Mouse (Mus musculus) liver, postnatal 0 days (tissue): ENCODE measurements around the gene Gm7534. TPM values are rescaled to one million over a fixed set of nuclear protein-coding genes. Genes with fewer than 3 reads are reported as not detected.

Experiments
- ATAC-seq: fragments of 200-750 bp; cut with Nextera tagmentation; 2 replicates; pipeline ENCODE4 v1.8.0; 2017; ENCODE audit warnings: mild to moderate bottlenecking, moderate library complexity
- DNase-seq: peaks from one replicate; pipeline ENCODE4 v3.0.0-alpha.2; 2016
- H3K27ac ChIP-seq: fragments of 300-500 bp; sonication (generic); 2 replicates; pipeline ENCODE4 v1.5.1; 2014; ENCODE audit warnings: antibody characterized with exemption, moderate library complexity, mild to moderate bottlenecking, low read depth
- H3K27me3 ChIP-seq: fragments of 300-500 bp; sonication (generic); 2 replicates; pipeline ENCODE4 v1.6.1; 2014; ENCODE audit warnings: low read length, control low read depth, mixed read lengths; ENCODE audit not compliant: insufficient read depth
- H3K36me3 ChIP-seq: fragments of 300-500 bp; sonication (generic); replicated peaks from 2 replicates; pipeline ENCODE4 v1.6.1; 2014; ENCODE audit warnings: mild to moderate bottlenecking, control low read depth, low read length, moderate library complexity, mixed read lengths; ENCODE audit not compliant: insufficient read depth
- H3K4me1 ChIP-seq: fragments of 300-500 bp; sonication (generic); 2 replicates; pipeline ENCODE4 v1.6.1; 2014; ENCODE audit warnings: antibody characterized with exemption, mild to moderate bottlenecking, control low read depth; ENCODE audit not compliant: insufficient read depth
- H3K4me2 ChIP-seq: fragments of 300-500 bp; sonication (generic); 2 replicates; pipeline ENCODE4 v1.6.1; 2014; ENCODE audit warnings: low read depth, mild to moderate bottlenecking, low read length, moderate library complexity, mixed read lengths
- H3K4me3 ChIP-seq: fragments of 300-500 bp; sonication (generic); 2 replicates; pipeline ENCODE4 v1.5.1; 2014; ENCODE audit warnings: low read depth, low read length
- H3K9ac ChIP-seq: fragments of 300-500 bp; sonication (generic); replicated peaks from 2 replicates; pipeline ENCODE4 v1.6.1; 2014; ENCODE audit warnings: mild to moderate bottlenecking, moderate library complexity
- H3K9me3 ChIP-seq: fragments of 300-500 bp; sonication (generic); 2 replicates; pipeline ENCODE4 v1.6.1; 2016; ENCODE audit warnings: mild to moderate bottlenecking, control low read depth, low read length, mixed read lengths
- CTCF ChIP-seq: sonication (generic); IDR thresholded peaks from 2 replicates; pipeline ENCODE4 v1.5.1; 2016; ENCODE audit warnings: antibody characterized with exemption, low read depth
- EP300 ChIP-seq: IDR thresholded peaks from 2 replicates; pipeline ENCODE4 v1.6.1; 2016; ENCODE audit warnings: antibody characterized with exemption, low read depth, mild to moderate bottlenecking
- WGBS: fragments of 180-500 bp; shearing (Covaris S2); extraction: QIAGEN DNeasy Blood & Tissue Kit; methylation state at CpG from one replicate; pipeline ENCODE4 v1.1.7; 2014; ENCODE audit not compliant: insufficient replicate concordance; 5-methylcytosine and 5-hydroxymethylcytosine counted together
- polyA plus RNA-seq: library from polyadenylated mRNA; unstranded; fragments of >200 nt; fragmentation: Nextera tagmentation; extraction: Ambion mirVana; gene quantifications from 2 replicates; pipeline ENCODE4 v1.2.1, GENCODE M21; 2015

Gm7534 gene
- polyA plus RNA-seq, 1 experiment from 2014 or later = not detected

DNA sequence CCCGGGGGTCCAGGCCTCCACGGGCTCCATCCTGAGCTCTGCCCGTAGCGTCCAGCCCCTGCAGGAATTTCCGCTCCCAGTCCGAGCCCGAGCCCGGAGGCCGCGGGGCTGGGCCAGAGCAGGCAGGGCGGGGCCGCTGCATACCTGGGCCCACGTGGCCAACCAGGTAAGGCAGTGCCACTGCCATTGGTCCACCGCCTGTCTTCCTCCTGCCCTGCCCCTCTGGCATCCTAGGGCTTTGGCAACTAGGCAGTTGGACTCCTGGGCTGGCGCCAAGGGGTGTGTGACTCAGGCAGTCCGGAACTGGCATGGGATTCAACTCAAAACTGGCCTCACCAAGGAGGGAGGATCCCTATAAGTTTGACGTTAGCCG is 35.5 kb upstream of the Gm7534 start, which contains the start of gene Cnksr1:
Gene Cnksr1, minus strand, starts transcription at position 121 of the 373 bp plus-strand sequence.
- Histone ChIP-seq H3K27me3 (0 out of 2 replicates have a peak, but pooled peaks cover 3% of the 10 kb centered on the region), H3K9ac (no peak within 1 kb of the TSS), H3K4me1 (peaks cover 2% of the 10 kb centered on the region; the same call in 1 of the 2 replicates), H3K4me3 (no peak within 1 kb of the TSS; the same call in 1 of the 2 replicates), H3K27ac (no peak within 1 kb of the TSS), H3K9me3 (no peaks in the 10 kb centered on the region), H3K36me3 (no peaks in the 10 kb centered on the region), H3K4me2 (peak within 1 kb of the TSS; percentile 44)
- ATAC-seq = peak; percentile 82
- DNase-seq = peak; percentile 73
- TF ChIP-seq CTCF (no peak), EP300 (no peak)
- WGBS = 10% methylated on average over 18 of the region's 18 CpGs

DNA sequence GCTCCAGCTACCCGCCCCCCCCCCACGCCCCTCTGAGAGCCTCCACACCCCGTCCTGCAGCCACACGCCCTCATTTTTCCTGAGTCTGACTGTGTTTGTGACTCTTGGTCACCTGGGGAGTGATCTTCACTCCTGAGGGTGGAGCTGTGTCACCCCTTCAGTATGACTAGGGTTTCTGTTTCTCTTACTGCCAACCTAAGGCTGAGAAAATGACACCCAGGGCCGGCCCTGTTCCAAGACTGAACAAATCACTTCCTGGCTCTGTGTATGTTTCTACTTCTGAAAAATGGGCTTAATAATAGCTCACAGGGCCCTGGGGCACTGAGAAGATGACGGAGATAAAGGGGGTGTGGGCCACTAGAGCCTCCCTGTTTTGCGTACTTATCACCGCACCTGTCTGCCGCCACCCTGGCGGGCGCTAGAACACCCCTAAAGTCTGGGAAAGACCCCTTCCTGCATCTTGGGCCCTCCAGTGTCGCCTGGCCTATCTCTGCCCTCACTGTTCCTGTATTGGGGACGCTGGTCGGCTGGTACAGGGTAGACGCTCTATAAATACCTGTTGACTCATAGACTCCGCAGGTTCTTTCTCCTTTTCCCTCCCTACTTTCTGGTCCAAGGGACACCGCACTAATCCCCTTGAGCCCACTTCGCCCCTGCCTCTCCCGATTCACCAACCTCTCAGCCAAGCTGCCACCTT is 34.9 kb upstream of the Gm7534 start:
- TF ChIP-seq EP300 (no peak), CTCF (no peak)
- no peak for DNase-seq
- Histone ChIP-seq H3K4me3 (no peak overlapping the region), H3K36me3 (no peaks in the 10 kb centered on the region), H3K9ac (no peak overlapping the region), H3K27ac (no peak overlapping the region), H3K4me1 (peaks cover 2% of the 10 kb centered on the region; the same call in 1 of the 2 replicates), H3K9me3 (no peaks in the 10 kb centered on the region), H3K27me3 (0 out of 2 replicates have a peak, but pooled peaks cover 3% of the 10 kb centered on the region), H3K4me2 (peak overlapping the region; percentile 44; the same call in 1 of the 2 replicates)
- 31% methylated on average over 19 of the region's 19 CpGs for WGBS
- ATAC-seq = peak; percentile 14; the same call in 1 of the 2 replicates

DNA sequence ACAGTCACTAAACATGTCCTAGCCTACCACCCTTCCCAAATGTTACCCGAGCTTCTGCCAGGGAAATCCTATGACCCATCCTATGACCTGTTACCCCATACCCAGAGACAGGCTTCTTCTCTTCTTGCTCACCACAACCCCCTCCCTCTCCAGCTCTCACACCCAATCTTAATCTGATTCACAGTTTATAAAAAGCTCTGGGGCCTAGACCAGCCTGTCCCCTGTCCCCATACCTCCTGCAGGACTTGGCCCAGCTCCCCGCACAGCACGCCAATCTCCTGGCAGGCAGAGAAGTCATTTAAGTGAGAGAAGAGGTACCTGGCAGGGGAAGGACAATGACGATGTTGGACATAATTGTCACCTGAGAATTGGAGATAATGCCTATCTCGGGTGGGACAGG is 32.1 kb upstream of the Gm7534 start:
- Histone ChIP-seq H3K9me3 (no peaks in the 10 kb centered on the region), H3K9ac (no peak overlapping the region), H3K4me3 (no peak overlapping the region), H3K27ac (no peak overlapping the region), H3K27me3 (0 out of 2 replicates have a peak, but pooled peaks cover 3% of the 10 kb centered on the region), H3K4me1 (peaks cover 2% of the 10 kb centered on the region; the same call in 1 of the 2 replicates), H3K4me2 (no peak overlapping the region), H3K36me3 (no peaks in the 10 kb centered on the region)
- no peak for DNase-seq
- no peak for ATAC-seq
- no peak for TF ChIP-seq EP300
- TF ChIP-seq CTCF = no peak
- WGBS = 71% methylated on average over 5 of the region's 5 CpGs

DNA sequence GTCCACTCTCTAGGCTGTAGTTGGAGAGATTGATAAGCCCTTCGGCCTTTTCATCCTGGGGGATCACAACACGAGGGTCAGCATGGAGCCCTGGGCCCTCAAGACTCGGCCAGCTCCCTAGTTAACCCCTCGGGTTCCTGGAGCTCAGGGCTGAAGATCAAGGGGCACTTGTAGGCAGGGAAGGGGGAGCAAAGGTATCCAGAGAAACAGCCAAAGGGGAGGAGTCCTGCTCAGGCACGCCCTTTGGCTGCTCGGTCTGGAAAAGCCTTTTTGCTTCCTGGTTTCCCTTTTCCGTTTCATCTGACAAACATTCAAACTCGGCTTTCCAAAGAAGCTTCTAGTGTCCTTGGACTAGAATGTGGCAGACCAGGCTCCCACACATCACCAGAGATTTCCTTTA is 27.6 kb upstream of the Gm7534 start:
- no peak for TF ChIP-seq CTCF
- no peak for TF ChIP-seq EP300
- DNase-seq = no peak
- no peaks in the 10 kb centered on the region for H3K4me1 ChIP-seq
- H3K9ac ChIP-seq = no peak overlapping the region
- H3K27ac ChIP-seq = no peak overlapping the region
- no peaks in the 10 kb centered on the region for H3K9me3 ChIP-seq
- no peaks in the 10 kb centered on the region for H3K27me3 ChIP-seq
- WGBS = 41% methylated on average over 8 of the region's 8 CpGs
- ATAC-seq = no peak
- no peak overlapping the region for H3K4me3 ChIP-seq
- H3K4me2 ChIP-seq = no peak overlapping the region
- H3K36me3 ChIP-seq = no peaks in the 10 kb centered on the region

DNA sequence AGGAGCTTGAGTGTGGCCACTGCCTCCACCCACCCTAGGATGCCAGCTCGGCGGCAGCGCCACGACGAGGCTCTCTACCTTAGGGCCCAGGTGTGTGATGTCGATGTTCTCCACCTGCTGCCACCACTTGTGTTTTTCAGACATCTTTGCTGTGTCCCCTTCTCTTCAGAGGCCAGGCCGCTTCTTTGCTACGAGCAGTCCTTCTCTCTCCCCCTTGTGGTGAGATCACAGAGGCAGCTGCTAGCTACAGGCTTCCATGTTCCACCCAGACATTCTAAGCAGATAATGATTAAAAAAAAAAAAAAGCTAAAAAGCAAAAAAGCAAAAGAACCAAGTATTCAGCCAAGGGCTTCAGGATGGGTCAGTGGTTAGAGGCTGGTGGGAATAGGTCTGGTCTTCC is 24.4 kb upstream of the Gm7534 start, which contains the start of gene Catsper4:
Gene Catsper4, minus strand, starts transcription at position 190 of the 400 bp plus-strand sequence.
- Histone ChIP-seq H3K4me1 (no peaks in the 10 kb centered on the region), H3K27ac (no peak within 1 kb of the TSS), H3K4me3 (no peak within 1 kb of the TSS), H3K9ac (no peak within 1 kb of the TSS), H3K36me3 (no peaks in the 10 kb centered on the region), H3K9me3 (no peaks in the 10 kb centered on the region), H3K4me2 (no peak within 1 kb of the TSS), H3K27me3 (no peaks in the 10 kb centered on the region)
- ATAC-seq (no peak), DNase-seq (no peak)
- WGBS = 76% methylated on average over 8 of the region's 8 CpGs
- TF ChIP-seq CTCF = peak; percentile 34
- TF ChIP-seq EP300 = no peak

DNA sequence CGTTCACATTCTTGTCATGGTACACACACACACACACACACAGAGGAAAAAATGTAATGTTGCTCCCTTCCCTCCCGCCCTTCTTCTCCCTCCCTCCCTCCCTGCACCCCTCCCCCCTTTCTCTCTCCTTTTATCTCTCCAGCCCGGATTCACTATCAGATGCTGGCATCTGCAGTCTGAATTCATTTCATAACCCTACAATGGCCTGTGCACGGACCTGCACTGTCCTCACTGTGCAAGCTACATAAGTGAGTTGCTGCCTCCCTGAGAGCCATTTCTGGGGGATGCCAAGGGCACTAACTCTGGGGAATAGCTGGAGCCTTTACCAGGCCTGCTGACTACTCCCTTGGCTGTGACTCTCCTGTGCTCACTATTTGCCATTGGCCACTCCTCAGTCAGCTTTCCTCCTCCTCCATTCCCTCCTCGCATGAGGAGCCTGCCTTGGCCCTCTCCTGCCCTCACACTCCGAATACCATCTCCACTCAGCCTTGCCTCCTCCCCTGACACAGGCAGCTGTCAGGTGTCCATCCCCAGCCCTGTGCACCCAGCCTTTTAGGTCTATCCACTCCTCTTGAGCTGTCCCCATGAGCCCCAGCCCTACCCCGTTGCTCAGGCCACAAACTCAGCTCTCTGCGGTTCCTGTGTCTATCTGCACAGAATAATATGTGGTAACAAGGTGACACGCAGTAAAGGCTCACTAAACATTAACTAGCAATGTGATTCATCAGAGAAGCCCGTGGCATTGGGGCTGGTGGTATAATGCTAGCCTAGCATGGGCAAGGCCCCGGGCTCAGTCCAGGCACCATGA is 20.2 kb upstream of the Gm7534 start:
- ATAC-seq = no peak
- Histone ChIP-seq H3K4me3 (no peak overlapping the region), H3K4me2 (no peak overlapping the region), H3K36me3 (no peaks in the 10 kb centered on the region), H3K4me1 (no peaks in the 10 kb centered on the region), H3K27me3 (no peaks in the 10 kb centered on the region), H3K9ac (no peak overlapping the region), H3K27ac (no peak overlapping the region), H3K9me3 (no peaks in the 10 kb centered on the region)
- no peak for DNase-seq
- no peak for TF ChIP-seq CTCF
- TF ChIP-seq EP300 = no peak
- WGBS = 54% methylated on average over 11 of the region's 11 CpGs
